Comparison of ENCODE assay signal across 8 mouse cellular contexts in the genomic region with DNA sequence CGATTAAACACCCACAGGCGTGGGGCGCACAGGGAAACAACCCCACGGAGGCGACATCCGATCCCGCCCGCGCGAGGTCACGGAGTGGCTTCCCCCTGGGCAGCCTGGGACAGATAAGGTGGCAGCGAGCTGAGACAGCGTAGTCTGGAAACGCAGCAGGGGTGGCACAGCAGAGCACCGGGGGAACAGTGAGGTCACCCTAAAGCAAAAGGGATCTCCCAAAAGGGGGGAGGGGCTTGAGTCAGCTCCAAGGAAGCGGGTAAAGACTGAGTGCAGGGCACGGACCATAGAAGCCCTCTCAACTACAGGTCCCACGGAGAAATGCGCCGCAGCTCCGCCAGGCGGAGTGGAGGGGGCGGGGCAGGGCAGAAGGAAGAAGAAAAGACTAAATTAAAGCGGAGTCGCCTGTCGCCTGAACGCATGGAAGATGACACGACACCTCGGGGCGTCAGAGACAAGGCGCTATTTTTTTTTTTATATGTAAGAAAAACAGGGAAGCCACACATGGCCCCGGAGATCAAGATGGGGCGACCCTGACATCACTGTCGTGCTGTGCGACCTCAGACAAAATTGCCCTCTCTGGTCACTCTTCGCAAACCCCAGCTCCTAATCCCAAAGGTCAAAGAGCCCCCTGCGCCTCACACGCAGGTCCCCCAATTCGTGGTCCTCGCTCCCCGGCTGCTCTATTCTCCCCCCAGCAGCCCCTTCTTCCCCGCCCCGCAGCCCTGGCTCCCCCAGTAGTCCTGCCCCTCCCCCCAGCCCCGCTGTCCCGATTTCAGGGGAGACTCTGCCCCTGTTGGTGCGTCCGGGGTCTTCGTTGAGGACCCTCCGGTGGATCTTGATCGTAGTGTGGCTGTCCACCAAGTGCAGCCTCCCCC. TPM values are rescaled to one million over a fixed set of nuclear protein-coding genes. Genes with fewer than 3 reads are reported as not detected.
DNase-seq lines count a peak whose midpoint lies in the region; ATAC-seq lines count a peak whose summit lies in the region.

No protein-coding gene starts in this region.

- peak overlapping the region; percentile 99 for H3K4me2 ChIP-seq in heart, embryonic 15.5 days

- 4% methylated on average over 50 of the region's 50 CpGs for WGBS in heart, embryonic 15.5 days

- ATAC-seq in heart, embryonic 15.5 days (replicated peaks; ENCODE audit: insufficient number of reproducible peaks, insufficient read depth, low FRiP score, low read depth), result no peak

- no peak overlapping the region for H3K27ac ChIP-seq in heart, embryonic 15.5 days

- peaks cover 79% of the 10 kb centered on the region for H3K4me1 ChIP-seq in heart, embryonic 15.5 days (replicated peaks)

- H3K9ac ChIP-seq in heart, embryonic 15.5 days, result peak overlapping the region; percentile 86

- H3K27me3 ChIP-seq in heart, embryonic 15.5 days, result peaks cover 55% of the 10 kb centered on the region

- H3K36me3 ChIP-seq in heart, embryonic 15.5 days, result no peaks in the 10 kb centered on the region

- 0 out of 2 replicates have a peak, but pooled peaks cover 5% of the 10 kb centered on the region for H3K9me3 ChIP-seq in heart, embryonic 15.5 days (replicated peaks)

- peak; percentile 86 to 88 for DNase-seq in B cell, adult 2 months
- DNase-seq in ES-CJ7 (ENCODE audit: low read depth, low spot score), result peak; percentile 76
- DNase-seq in cerebellum, postnatal 25 days, result peak; percentile 64 to 77
- DNase-seq in layer of hippocampus, adult 9-11 months, result peak; percentile 60
- peak; percentile 49 for DNase-seq in lung, postnatal 25 days (ENCODE audit: low spot score)
- peak; percentile 72 for DNase-seq in retina, embryonic 14.5 days (ENCODE audit: low spot score)
- peak; percentile 88 for DNase-seq in thymus, postnatal 4 days

- peak overlapping the region; percentile 86 for H3K4me3 ChIP-seq in heart, embryonic 15.5 days

RNA-seq across cellular contexts. Expression of a gene that starts 3.3 kb away (rescaled TPM):
- polyA plus RNA-seq in heart, embryonic 15.5 days (2015; fragmentation: Nextera tagmentation; extraction: Ambion mirVana), result 37.6 and 62.0 TPM in 2 replicates

RNA-seq across cellular contexts. Expression of a gene that starts 39.3 kb away (rescaled TPM):
- polyA plus RNA-seq in heart, embryonic 15.5 days (2015; fragmentation: Nextera tagmentation; extraction: Ambion mirVana), result not detected in 2 replicates
